Mouse (Mus musculus): ENCODE results near the gene Skint7. TPM values are rescaled to one million over a fixed set of nuclear protein-coding genes. Genes with fewer than 3 reads are reported as not detected.
"Not testable (repeated sequence)": the region's sequence is repeated elsewhere in the genome, so short reads cannot be mapped to it uniquely, and the experiment has no call there.

The Skint7 gene
- polyA plus RNA-seq (2014; fragmentation: Nextera tagmentation; extraction: Ambion mirVana) = not detected in 2 replicates

- no peak within 1 kb of the TSS for H3K27ac ChIP-seq
- no peak within 1 kb of the TSS for H3K9ac ChIP-seq
- H3K9me3 ChIP-seq (ENCODE audit: control insufficient read depth, low read length) = no peaks in the 10 kb centered on the region
- H3K4me3 ChIP-seq (replicated peaks; ENCODE audit: low read length) = no peak within 1 kb of the TSS
- DNase-seq (ENCODE audit: low spot score) = no peak
- H3K4me2 ChIP-seq (replicated peaks) = no peak within 1 kb of the TSS
- no peak for ATAC-seq (ENCODE audit: low FRiP score)
- 96% methylated on average over 1 of the region's 1 CpGs for WGBS
- H3K27me3 ChIP-seq (ENCODE audit: control insufficient read depth, insufficient read depth, low read length) = no peaks in the 10 kb centered on the region
- no peaks in the 10 kb centered on the region for H3K36me3 ChIP-seq (replicated peaks; ENCODE audit: control insufficient read depth, insufficient read depth)
- H3K4me1 ChIP-seq (replicated peaks; ENCODE audit: control insufficient read depth, insufficient read depth, low read length) = no peaks in the 10 kb centered on the region
Observed at GRCm38 (mm10) chr4:111972623-111973022, at the start of gene Skint7. Gene Skint7 (plus strand): TSS chr4:111972923.

GRCm38 (mm10) chr4:111961309-111961708 lies 11.4 kb upstream of the Skint7 start:
- ATAC-seq (ENCODE audit: low FRiP score) (no peak), DNase-seq (ENCODE audit: low spot score) (no peak)
- Histone ChIP-seq H3K9ac (no peak overlapping the region), H3K27me3 (ENCODE audit: control insufficient read depth, insufficient read depth, low read length) (no peaks in the 10 kb centered on the region), H3K9me3 (ENCODE audit: control insufficient read depth, low read length) (no peaks in the 10 kb centered on the region), H3K4me3 (replicated peaks; ENCODE audit: low read length) (no peak overlapping the region), H3K4me1 (replicated peaks; ENCODE audit: control insufficient read depth, insufficient read depth, low read length) (no peaks in the 10 kb centered on the region), H3K27ac (no peak overlapping the region), H3K4me2 (replicated peaks) (no peak overlapping the region), H3K36me3 (replicated peaks; ENCODE audit: control insufficient read depth, insufficient read depth) (no peaks in the 10 kb centered on the region)
- WGBS = 23% methylated on average over 1 of the region's 1 CpGs

- not testable (repeated sequence) for H3K4me1 ChIP-seq (replicated peaks; ENCODE audit: control insufficient read depth, insufficient read depth, low read length); H3K9ac ChIP-seq; H3K36me3 ChIP-seq (replicated peaks; ENCODE audit: control insufficient read depth, insufficient read depth); H3K4me2 ChIP-seq (replicated peaks); H3K27me3 ChIP-seq (ENCODE audit: control insufficient read depth, insufficient read depth, low read length); ATAC-seq (ENCODE audit: low FRiP score); H3K9me3 ChIP-seq (ENCODE audit: control insufficient read depth, low read length); DNase-seq (ENCODE audit: low spot score); H3K4me3 ChIP-seq (replicated peaks; ENCODE audit: low read length); H3K27ac ChIP-seq
- WGBS = 88% methylated on average over 1 of the region's 1 CpGs
Observed at GRCm38 (mm10) chr4:111963241-111963640, 9.5 kb upstream of the Skint7 start.

GRCm38 (mm10) chr4:111963669-111964068 lies 9.1 kb upstream of the Skint7 start:
- no peaks in the 10 kb centered on the region for H3K9me3 ChIP-seq (ENCODE audit: control insufficient read depth, low read length)
- DNase-seq (ENCODE audit: low spot score) (no peak), ATAC-seq (ENCODE audit: low FRiP score) (no peak)
- H3K27me3 ChIP-seq (ENCODE audit: control insufficient read depth, insufficient read depth, low read length) = no peaks in the 10 kb centered on the region
- H3K4me3 ChIP-seq (replicated peaks; ENCODE audit: low read length) = no peak overlapping the region
- H3K27ac ChIP-seq = no peak overlapping the region
- H3K9ac ChIP-seq = no peak overlapping the region
- 81% methylated on average over 3 of the region's 3 CpGs for WGBS
- H3K4me1 ChIP-seq (replicated peaks; ENCODE audit: control insufficient read depth, insufficient read depth, low read length) = no peaks in the 10 kb centered on the region
- H3K4me2 ChIP-seq (replicated peaks) = no peak overlapping the region
- no peaks in the 10 kb centered on the region for H3K36me3 ChIP-seq (replicated peaks; ENCODE audit: control insufficient read depth, insufficient read depth)

- no peaks in the 10 kb centered on the region for H3K36me3 ChIP-seq (replicated peaks; ENCODE audit: control insufficient read depth, insufficient read depth)
- no peaks in the 10 kb centered on the region for H3K27me3 ChIP-seq (ENCODE audit: control insufficient read depth, insufficient read depth, low read length)
- no peak within 1 kb of the TSS for H3K4me3 ChIP-seq (replicated peaks; ENCODE audit: low read length)
- H3K9ac ChIP-seq = no peak within 1 kb of the TSS
- H3K27ac ChIP-seq = no peak within 1 kb of the TSS
- ATAC-seq (ENCODE audit: low FRiP score) (no peak), DNase-seq (ENCODE audit: low spot score) (no peak)
- H3K9me3 ChIP-seq (ENCODE audit: control insufficient read depth, low read length) = no peaks in the 10 kb centered on the region
- H3K4me2 ChIP-seq (replicated peaks) = no peak within 1 kb of the TSS
- no peaks in the 10 kb centered on the region for H3K4me1 ChIP-seq (replicated peaks; ENCODE audit: control insufficient read depth, insufficient read depth, low read length)
Observed at GRCm38 (mm10) chr4:112005969-112006368, 33.2 kb downstream of the Skint7 start, which contains the start of gene Skint1. Gene Skint1 (plus strand): TSS chr4:112006269.

Other genes with a start within 250 kb of the Skint7 start
- gene Slc5a9, start 70.0 kb upstream of the Skint7 start, polyA plus RNA-seq (2014; fragmentation: Nextera tagmentation; extraction: Ambion mirVana) = 0.10 TPM in 1 of 2 replicates, not detected in the other
- not detected in 2 replicates for gene Skint8, start 53.5 kb upstream of the Skint7 start, polyA plus RNA-seq (2014; fragmentation: Nextera tagmentation; extraction: Ambion mirVana)
- gene Skint1, start 33.3 kb downstream of the Skint7 start, polyA plus RNA-seq (2014; fragmentation: Nextera tagmentation; extraction: Ambion mirVana) = not detected in 2 replicates
- gene Skint4, start 99.1 kb downstream of the Skint7 start, polyA plus RNA-seq (2014; fragmentation: Nextera tagmentation; extraction: Ambion mirVana) = not detected in 2 replicates